Mouse (Mus musculus) small intestine, adult 2 months (tissue): ENCODE measurements around the gene Akr1c20.

Source experiments
- CTCF ChIP-seq: fragments of 200-500 bp; IDR thresholded peaks from 2 replicates; pipeline ENCODE4 v1.5.1; 2012; ENCODE audit warnings: low read depth, mild to moderate bottlenecking, control low read depth, inconsistent platforms, low read length, moderate library complexity, mixed read lengths; ENCODE audit not compliant: insufficient replicate concordance, insufficient read length; ENCODE audit errors: extremely low read depth
- POLR2A ChIP-seq: fragments of 200-500 bp; IDR thresholded peaks from 2 replicates; pipeline ENCODE4 v1.6.1; 2012; ENCODE audit warnings: low read depth, mild to moderate bottlenecking, control low read depth, inconsistent platforms, low read length, moderate library complexity

DNA sequence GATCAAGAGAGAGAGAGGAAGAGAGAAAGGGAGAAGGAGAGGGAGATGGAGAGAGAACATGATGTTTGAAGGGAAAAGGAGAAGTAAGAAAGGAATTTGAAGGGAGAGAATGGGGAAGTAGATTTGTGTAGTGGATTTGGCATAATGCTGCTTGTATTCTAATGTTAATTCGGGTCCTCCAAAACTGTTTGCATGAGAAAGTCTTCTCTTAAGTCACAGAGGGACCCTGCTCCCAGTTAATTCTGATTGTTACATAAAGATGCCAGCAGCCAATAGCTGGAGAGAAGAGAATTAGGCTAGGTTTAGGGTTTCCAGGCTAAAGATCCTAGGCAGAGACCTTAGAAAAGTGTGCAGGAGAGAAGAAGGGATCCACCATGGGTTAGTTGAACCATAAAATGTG is 36.0 kb upstream of the Akr1c20 start:
- TF ChIP-seq POLR2A, result no peak
- no peak for TF ChIP-seq CTCF
